Mouse (Mus musculus) midbrain, embryonic 11.5 days (tissue): ENCODE results near the gene Gjb1. TPM values are rescaled to one million over a fixed set of nuclear protein-coding genes. Genes with fewer than 3 reads are reported as not detected.
"Not testable (repeated sequence)": the region's sequence is repeated elsewhere in the genome, so short reads cannot be mapped to it uniquely, and the experiment has no call there.

ENCODE experiments used
- ATAC-seq: fragments of 200-750 bp; cut with Nextera tagmentation; 2 replicates; pipeline ENCODE4 v1.8.0; 2017; ENCODE audit warnings: moderate TSS enrichment, moderate library complexity; ENCODE audit not compliant: low FRiP score
- DNase-seq: peaks from one replicate; pipeline ENCODE4 v3.0.0; 2015; ENCODE audit warnings: low spot score; ENCODE audit errors: missing footprints
- H3K27ac ChIP-seq: fragments of 300-500 bp; sonication (generic); 2 replicates; pipeline ENCODE4 v1.5.1; 2014; ENCODE audit warnings: low read depth, low read length
- H3K27me3 ChIP-seq: fragments of 300-500 bp; sonication (generic); 2 replicates; pipeline ENCODE4 v1.6.1; 2014; ENCODE audit warnings: mild to moderate bottlenecking, low read length, moderate library complexity, mixed read lengths; ENCODE audit not compliant: control insufficient read depth, insufficient read depth
- H3K36me3 ChIP-seq: fragments of 300-500 bp; sonication (generic); 2 replicates; pipeline ENCODE4 v1.6.1; 2014; ENCODE audit warnings: mild to moderate bottlenecking, low read length, moderate library complexity, mixed read lengths; ENCODE audit not compliant: control insufficient read depth, insufficient read depth
- H3K4me1 ChIP-seq: fragments of 300-500 bp; sonication (generic); 2 replicates; pipeline ENCODE4 v1.6.1; 2014; ENCODE audit warnings: low read length; ENCODE audit not compliant: control insufficient read depth, insufficient read depth
- H3K4me2 ChIP-seq: fragments of 300-500 bp; sonication (generic); 2 replicates; pipeline ENCODE4 v1.6.1; 2014; ENCODE audit warnings: mild to moderate bottlenecking, moderate library complexity
- H3K4me3 ChIP-seq: fragments of 300-500 bp; sonication (generic); 2 replicates; pipeline ENCODE4 v1.5.1; 2014; ENCODE audit warnings: low read depth, low read length
- H3K9ac ChIP-seq: fragments of 300-500 bp; sonication (generic); 2 replicates; pipeline ENCODE4 v1.6.1; 2014; ENCODE audit warnings: low read length
- H3K9me3 ChIP-seq: fragments of 300-500 bp; sonication (generic); 2 replicates; pipeline ENCODE4 v1.6.1; 2016; ENCODE audit warnings: low read length; ENCODE audit not compliant: control insufficient read depth
- WGBS: fragments of 180-500 bp; shearing (Covaris S2); extraction: QIAGEN DNeasy Blood & Tissue Kit; methylation state at CpG from one replicate; pipeline ENCODE4 v1.1.7; 2014; 5-methylcytosine and 5-hydroxymethylcytosine counted together
- polyA plus RNA-seq: library from polyadenylated mRNA; unstranded; fragments of >200 nt; fragmentation: Nextera tagmentation; extraction: Ambion mirVana; gene quantifications from 2 replicates; pipeline ENCODE4 v1.2.1, GENCODE M21; 2014

Gjb1 gene
- polyA plus RNA-seq, 1 experiment from 2014 or later: not detected

GRCm38 (mm10) chrX:101351188-101351587, 25.0 kb upstream of the Gjb1 start:
- DNase-seq (no peak), ATAC-seq (no peak)
- Histone ChIP-seq H3K36me3 (no peaks in the 10 kb centered on the region), H3K4me2 (no peak overlapping the region), H3K27me3 (no peaks in the 10 kb centered on the region), H3K27ac (no peak overlapping the region), H3K9ac (no peak overlapping the region), H3K9me3 (no peaks in the 10 kb centered on the region), H3K4me1 (no peaks in the 10 kb centered on the region), H3K4me3 (no peak overlapping the region)
- 73% methylated on average over 4 of the region's 4 CpGs for WGBS

- not testable (repeated sequence) for H3K36me3 ChIP-seq, H3K4me1 ChIP-seq, DNase-seq, H3K27me3 ChIP-seq, H3K4me3 ChIP-seq, ATAC-seq, H3K9ac ChIP-seq, H3K4me2 ChIP-seq, H3K27ac ChIP-seq, H3K9me3 ChIP-seq
- WGBS: 61% methylated on average over 3 of the region's 4 CpGs
Observed at GRCm38 (mm10) chrX:101358902-101359301, 17.3 kb upstream of the Gjb1 start.

- WGBS: 80% methylated on average over 7 of the region's 7 CpGs
- Histone ChIP-seq H3K4me3 (no peak overlapping the region), H3K27ac (no peak overlapping the region), H3K27me3 (no peaks in the 10 kb centered on the region; the same call in 1 of the 2 replicates), H3K4me2 (no peak overlapping the region), H3K36me3 (no peaks in the 10 kb centered on the region), H3K4me1 (no peaks in the 10 kb centered on the region), H3K9me3 (no peaks in the 10 kb centered on the region), H3K9ac (no peak overlapping the region)
- DNase-seq (no peak), ATAC-seq (no peak)
Observed at GRCm38 (mm10) chrX:101369001-101369400, 7.2 kb upstream of the Gjb1 start.

GRCm38 (mm10) chrX:101370573-101370972, 5.6 kb upstream of the Gjb1 start:
- no peak overlapping the region for H3K27ac ChIP-seq
- H3K4me3 ChIP-seq: no peak overlapping the region
- no peaks in the 10 kb centered on the region for H3K9me3 ChIP-seq
- H3K36me3 ChIP-seq: no peaks in the 10 kb centered on the region
- H3K4me1 ChIP-seq: no peaks in the 10 kb centered on the region
- WGBS: 66% methylated on average over 3 of the region's 3 CpGs
- DNase-seq (no peak), ATAC-seq (no peak)
- no peak overlapping the region for H3K9ac ChIP-seq
- no peak overlapping the region for H3K4me2 ChIP-seq
- no peaks in the 10 kb centered on the region; the same call in 1 of the 2 replicates for H3K27me3 ChIP-seq

GRCm38 (mm10) chrX:101372946-101373345, 3.2 kb upstream of the Gjb1 start:
- WGBS: 71% methylated on average over 5 of the region's 5 CpGs
- ATAC-seq (no peak), DNase-seq (no peak)
- Histone ChIP-seq H3K36me3 (no peaks in the 10 kb centered on the region), H3K9me3 (no peaks in the 10 kb centered on the region), H3K4me1 (no peaks in the 10 kb centered on the region), H3K4me3 (no peak overlapping the region), H3K9ac (no peak overlapping the region), H3K27me3 (no peaks in the 10 kb centered on the region; the same call in none of the 2 replicates), H3K4me2 (no peak overlapping the region), H3K27ac (no peak overlapping the region)

- Histone ChIP-seq H3K27ac (no peak overlapping the region), H3K27me3 (peaks cover 4% of the 10 kb centered on the region)
- WGBS: 64% methylated on average over 4 of the region's 4 CpGs
Observed at GRCm38 (mm10) chrX:101377076-101377475, 898 bp downstream of the Gjb1 start.

GRCm38 (mm10) chrX:101379744-101380143, 3.6 kb downstream of the Gjb1 start:
- no peak overlapping the region for H3K4me2 ChIP-seq
- H3K4me3 ChIP-seq: no peak overlapping the region
- peaks cover 28% of the 10 kb centered on the region for H3K27me3 ChIP-seq
- H3K9me3 ChIP-seq: no peaks in the 10 kb centered on the region
- DNase-seq (no peak), ATAC-seq (no peak)
- H3K9ac ChIP-seq: no peak overlapping the region
- no peaks in the 10 kb centered on the region for H3K4me1 ChIP-seq
- no peaks in the 10 kb centered on the region for H3K36me3 ChIP-seq
- no peak overlapping the region for H3K27ac ChIP-seq
- WGBS: 81% methylated on average over 1 of the region's 1 CpGs

More at GRCm38 (mm10) chrX:101377076-101377475, 898 bp downstream of the Gjb1 start:
- Histone ChIP-seq H3K9me3 (no peaks in the 10 kb centered on the region), H3K9ac (no peak overlapping the region), H3K36me3 (no peaks in the 10 kb centered on the region), H3K4me3 (no peak overlapping the region), H3K4me2 (no peak overlapping the region), H3K4me1 (no peaks in the 10 kb centered on the region)
- DNase-seq: no peak
- no peak for ATAC-seq

- DNase-seq (no peak), ATAC-seq (no peak)
- no peaks in the 10 kb centered on the region for H3K4me1 ChIP-seq
- no peaks in the 10 kb centered on the region for H3K9me3 ChIP-seq
- peaks cover 41% of the 10 kb centered on the region for H3K27me3 ChIP-seq
- no peak overlapping the region for H3K4me2 ChIP-seq
- 18% methylated on average over 18 of the region's 18 CpGs for WGBS
- H3K4me3 ChIP-seq: no peak overlapping the region
- H3K36me3 ChIP-seq: no peaks in the 10 kb centered on the region
- no peak overlapping the region for H3K9ac ChIP-seq
- H3K27ac ChIP-seq: no peak overlapping the region
Observed at GRCm38 (mm10) chrX:101383455-101383854, 7.3 kb downstream of the Gjb1 start.

GRCm38 (mm10) chrX:101384439-101385137, 8.4 kb downstream of the Gjb1 start:
- ATAC-seq (no peak; the same call in 1 of the 2 replicates), DNase-seq (no peak)
- 22% methylated on average over 30 of the region's 32 CpGs for WGBS
- Histone ChIP-seq H3K9me3 (no peaks in the 10 kb centered on the region), H3K4me1 (no peaks in the 10 kb centered on the region), H3K27me3 (peaks cover 37% of the 10 kb centered on the region), H3K4me3 (peak overlapping the region; percentile 16), H3K36me3 (no peaks in the 10 kb centered on the region), H3K27ac (no peak overlapping the region), H3K9ac (no peak overlapping the region), H3K4me2 (peak overlapping the region; percentile 40)
